Mouse (Mus musculus) thymus, adult 2 months (tissue): ENCODE data around the gene Cnot3.

Experiments
- CTCF ChIP-seq: fragments of 200-500 bp; IDR thresholded peaks from 2 replicates; pipeline ENCODE4 v1.5.1; 2012; ENCODE audit warnings: mild to moderate bottlenecking, control low read depth, low read length, moderate library complexity, borderline replicate concordance; ENCODE audit not compliant: control insufficient read depth, poor library complexity, insufficient read depth; ENCODE audit errors: extremely low read depth
- POLR2A ChIP-seq: fragments of 200-500 bp; IDR thresholded peaks from 2 replicates; pipeline ENCODE4 v1.6.1; 2012; ENCODE audit warnings: mild to moderate bottlenecking, low read length, control low read depth, moderate library complexity; ENCODE audit not compliant: control insufficient read depth, poor library complexity, insufficient read depth; ENCODE audit errors: extremely low read depth

GRCm38 (mm10) chr7:3675228-3675548 is 30.1 kb downstream of the Cnot3 start:
- no peak for TF ChIP-seq POLR2A
- TF ChIP-seq CTCF: no peak
